Mouse (Mus musculus): ENCODE measurements around the gene Eogt. TPM values are rescaled to one million over a fixed set of nuclear protein-coding genes. Genes with fewer than 3 reads are reported as not detected.

Eogt gene
- 13.2 and 13.5 TPM in 2 replicates for polyA plus RNA-seq (2015; fragmentation: Nextera tagmentation; extraction: Ambion mirVana)

DNA sequence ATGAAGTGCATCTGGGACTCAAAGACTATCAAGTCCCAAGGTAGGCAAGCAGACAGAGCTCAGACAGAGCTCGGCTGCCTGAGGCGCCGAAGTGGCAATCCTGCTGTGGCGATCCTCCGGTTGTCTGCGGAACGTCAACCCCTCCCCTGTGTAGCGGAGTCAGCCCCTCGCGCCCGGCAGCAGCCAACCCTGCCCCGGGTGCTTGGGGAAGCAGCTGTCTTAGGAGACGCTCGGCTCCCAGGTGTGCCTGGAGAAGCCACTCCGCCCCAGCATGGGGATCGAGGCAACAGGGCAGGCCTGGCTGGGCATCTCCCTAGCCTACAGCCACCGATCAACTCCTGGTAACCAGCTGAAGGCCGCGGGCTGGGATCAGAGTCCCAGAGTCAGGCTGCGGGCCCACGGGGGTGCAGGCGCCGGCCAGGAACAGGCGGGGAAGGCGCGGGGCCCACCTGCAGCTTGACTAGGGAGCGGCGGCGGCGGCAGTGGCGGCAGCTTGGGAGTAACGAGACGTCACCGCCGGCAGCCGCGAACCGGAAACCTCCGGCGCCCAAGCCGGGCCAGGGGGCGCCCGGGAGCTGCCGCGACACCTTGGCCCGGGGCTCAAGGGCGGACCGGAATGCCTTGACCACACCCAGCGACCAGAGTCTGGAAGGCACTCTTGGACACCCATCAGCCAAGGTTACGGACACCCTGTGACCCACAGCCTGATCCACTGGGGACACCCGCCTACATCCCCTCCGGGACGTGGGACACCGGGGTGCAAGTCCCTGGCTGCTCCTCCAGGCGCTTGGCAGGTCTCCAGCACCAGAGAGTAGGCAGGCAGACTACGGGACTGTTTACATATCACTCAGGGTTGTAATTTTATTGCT is at the start of gene Eogt:
Eogt (minus strand) TSS at position 800 of the 869 bp plus-strand sequence.
- no peaks in the 10 kb centered on the region for H3K36me3 ChIP-seq (replicated peaks)
- no peaks in the 10 kb centered on the region for H3K27me3 ChIP-seq (replicated peaks)
- peak within 1 kb of the TSS; percentile 78 for H3K27ac ChIP-seq
- peak; percentile 83 for ATAC-seq (replicated peaks)
- peak within 1 kb of the TSS; percentile 95 for H3K4me2 ChIP-seq
- H3K9ac ChIP-seq, result peak within 1 kb of the TSS; percentile 78
- H3K4me3 ChIP-seq, result peak within 1 kb of the TSS; percentile 59
- H3K9me3 ChIP-seq, result no peaks in the 10 kb centered on the region
- H3K4me1 ChIP-seq, result peaks cover 21% of the 10 kb centered on the region
- under 1% methylated on average over 47 of the region's 56 CpGs for WGBS

DNA sequence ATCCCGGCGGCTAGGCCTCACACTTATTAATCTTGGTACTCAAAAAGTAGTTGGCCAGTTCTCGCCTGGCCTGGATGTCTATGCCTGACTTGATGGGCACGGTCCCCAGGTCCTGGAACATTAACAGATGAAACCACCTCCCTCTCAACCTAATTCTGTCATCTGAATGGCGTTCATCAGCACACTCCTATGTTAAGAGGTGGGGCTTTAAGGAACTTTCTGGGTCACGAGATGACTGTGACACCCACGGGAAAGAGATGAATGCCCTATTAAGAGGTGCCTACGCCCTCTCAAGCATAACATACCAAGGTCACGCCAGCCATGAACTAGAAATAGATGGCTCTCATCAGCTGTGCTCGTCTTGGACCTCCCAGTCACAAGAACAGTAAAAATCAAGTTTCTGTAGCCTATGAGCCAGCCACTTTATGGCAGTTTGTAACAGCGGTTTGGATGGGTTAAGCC is 30.4 kb upstream of the Eogt start:
- Histone ChIP-seq H3K4me1 (peaks cover 17% of the 10 kb centered on the region), H3K27me3 (replicated peaks) (no peaks in the 10 kb centered on the region), H3K4me3 (peak overlapping the region; percentile 91), H3K9me3 (no peaks in the 10 kb centered on the region), H3K27ac (peak overlapping the region; percentile 88), H3K9ac (peak overlapping the region; percentile 90), H3K36me3 (replicated peaks) (peaks cover 3% of the 10 kb centered on the region; the same call in 1 of the 2 replicates), H3K4me2 (peak overlapping the region; percentile 75)
- WGBS, result 11% methylated on average over 11 of the region's 11 CpGs
- ATAC-seq (replicated peaks), result peak; percentile 75

DNA sequence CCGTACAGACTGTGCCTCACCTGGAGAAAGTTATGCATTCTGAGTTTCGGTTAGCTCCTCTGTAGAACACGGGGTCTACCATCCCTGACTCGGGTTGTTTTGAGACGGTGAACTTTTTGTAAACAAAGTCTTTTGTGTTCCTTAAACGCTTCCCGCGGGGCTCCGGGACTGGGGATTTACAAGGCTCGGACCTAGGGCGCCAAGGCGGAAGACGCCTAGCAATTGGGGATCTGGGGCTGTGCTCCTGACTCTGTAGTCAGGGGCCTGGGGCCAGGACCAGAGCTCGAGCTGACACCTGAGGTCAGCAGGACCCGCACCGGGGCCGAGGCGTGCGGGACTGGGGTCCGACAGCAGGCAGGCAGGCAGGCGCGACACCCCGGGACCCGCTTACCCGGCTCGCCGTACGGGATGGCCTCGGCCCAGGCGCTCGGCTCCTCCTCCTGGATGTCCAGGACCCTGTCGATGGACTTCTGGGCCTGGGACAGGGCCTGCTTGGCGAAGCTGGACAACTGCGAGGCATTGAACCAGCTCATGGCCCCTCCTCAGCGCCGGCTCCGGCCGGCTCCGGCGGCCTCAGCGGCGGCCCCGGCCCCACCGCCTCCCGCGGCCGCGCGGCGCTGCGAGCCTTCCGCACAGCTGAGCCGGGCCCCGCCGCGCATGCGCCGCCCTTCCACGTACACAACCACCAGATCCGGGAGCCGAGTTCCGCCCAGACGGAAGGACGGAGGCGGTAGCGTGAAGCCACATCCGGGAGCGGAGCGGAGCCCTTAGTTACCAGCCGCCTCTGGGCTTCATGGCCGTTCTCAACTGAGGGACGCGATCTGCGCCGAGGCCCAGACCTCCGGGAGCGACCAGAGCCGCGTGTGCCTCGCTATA is 29.7 kb upstream of the Eogt start, which contains the start of gene Tmf1:
Tmf1 (minus strand) TSS at position 632 of the 876 bp plus-strand sequence.
- Histone ChIP-seq H3K36me3 (replicated peaks) (no peaks in the 10 kb centered on the region), H3K4me1 (peaks cover 17% of the 10 kb centered on the region), H3K27ac (peak within 1 kb of the TSS; percentile 88), H3K4me3 (peak within 1 kb of the TSS; percentile 91), H3K4me2 (peak within 1 kb of the TSS; percentile 75), H3K9ac (peak within 1 kb of the TSS; percentile 90), H3K9me3 (no peaks in the 10 kb centered on the region), H3K27me3 (replicated peaks) (no peaks in the 10 kb centered on the region)
- ATAC-seq (replicated peaks), result peak; percentile 98
- under 1% methylated on average over 80 of the region's 80 CpGs for WGBS

DNA sequence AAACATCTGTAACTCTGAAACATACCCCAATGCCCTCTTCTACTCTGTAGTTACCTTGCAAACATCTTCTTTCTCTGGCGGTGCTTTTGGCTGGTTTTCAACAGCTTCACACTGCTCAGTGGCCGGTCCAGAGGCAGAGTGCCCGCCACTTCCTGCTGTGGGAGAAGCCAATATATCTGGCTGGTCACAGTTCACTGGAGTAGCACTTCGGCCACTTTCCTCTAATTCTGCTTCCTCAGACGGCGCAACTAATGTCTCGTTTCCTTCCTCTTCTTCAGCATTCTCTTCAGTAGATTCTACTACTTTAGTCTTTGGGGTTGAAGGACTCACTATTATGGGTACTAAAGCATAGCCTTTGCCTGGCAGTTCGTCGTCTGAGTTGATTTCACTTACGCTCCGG is 26.7 kb upstream of the Eogt start:
- Histone ChIP-seq H3K27me3 (replicated peaks) (no peaks in the 10 kb centered on the region), H3K9me3 (no peaks in the 10 kb centered on the region), H3K4me1 (peaks cover 17% of the 10 kb centered on the region), H3K4me3 (no peak overlapping the region), H3K27ac (no peak overlapping the region), H3K9ac (no peak overlapping the region), H3K36me3 (replicated peaks) (peaks cover 18% of the 10 kb centered on the region), H3K4me2 (no peak overlapping the region)
- WGBS, result 83% methylated on average over 11 of the region's 11 CpGs
- ATAC-seq (replicated peaks), result no peak

DNA sequence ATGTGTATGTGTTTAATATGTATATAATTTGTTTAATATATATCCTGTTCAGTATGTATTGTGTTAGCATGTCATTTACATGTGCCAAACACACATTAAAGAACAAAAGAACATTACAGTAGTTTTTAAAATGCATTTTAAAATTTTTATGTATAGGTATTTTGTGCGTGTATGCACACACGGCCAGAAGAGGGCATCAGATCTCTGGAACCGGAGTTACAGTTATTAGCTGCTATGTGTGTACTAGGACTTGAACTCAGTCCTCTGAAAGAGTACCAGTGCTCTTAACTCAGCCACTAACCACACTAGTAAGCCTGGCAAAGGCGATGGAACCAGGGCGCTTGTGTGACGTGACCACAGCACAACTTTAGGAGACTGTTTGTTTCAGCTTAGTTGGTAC is 1.2 kb upstream of the Eogt start:
- Histone ChIP-seq H3K9me3 (no peaks in the 10 kb centered on the region), H3K27ac (no peak overlapping the region), H3K4me3 (no peak overlapping the region), H3K4me2 (no peak overlapping the region), H3K9ac (no peak overlapping the region), H3K36me3 (replicated peaks) (no peaks in the 10 kb centered on the region), H3K4me1 (peaks cover 21% of the 10 kb centered on the region), H3K27me3 (replicated peaks) (no peaks in the 10 kb centered on the region)
- no peak for ATAC-seq (replicated peaks)
- WGBS, result 83% methylated on average over 6 of the region's 6 CpGs

DNA sequence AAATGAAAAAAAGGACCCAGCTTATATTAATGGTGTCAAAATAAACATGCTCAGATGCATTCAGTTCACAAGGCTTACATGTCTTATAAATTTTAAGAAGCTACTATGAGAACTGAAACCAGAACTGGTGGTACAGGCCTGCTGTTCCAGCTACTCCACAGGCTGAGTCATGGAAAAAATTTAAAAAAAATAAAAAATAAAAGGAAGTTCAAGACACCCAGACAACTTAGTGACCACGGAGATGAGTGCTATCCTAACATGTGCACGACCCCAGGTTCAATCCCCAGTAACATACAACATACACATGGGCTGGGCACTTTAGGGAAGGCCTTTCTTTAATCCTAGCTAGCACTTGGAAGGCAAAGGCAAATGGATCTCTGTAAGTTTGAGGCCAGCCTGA is 739 bp upstream of the Eogt start:
- no peak for ATAC-seq (replicated peaks)
- Histone ChIP-seq H3K4me1 (peaks cover 21% of the 10 kb centered on the region), H3K27me3 (replicated peaks) (no peaks in the 10 kb centered on the region), H3K36me3 (replicated peaks) (no peaks in the 10 kb centered on the region), H3K4me2 (no peak overlapping the region), H3K9me3 (no peaks in the 10 kb centered on the region), H3K27ac (no peak overlapping the region), H3K9ac (no peak overlapping the region), H3K4me3 (no peak overlapping the region)
- 90% methylated on average over 2 of the region's 2 CpGs for WGBS

DNA sequence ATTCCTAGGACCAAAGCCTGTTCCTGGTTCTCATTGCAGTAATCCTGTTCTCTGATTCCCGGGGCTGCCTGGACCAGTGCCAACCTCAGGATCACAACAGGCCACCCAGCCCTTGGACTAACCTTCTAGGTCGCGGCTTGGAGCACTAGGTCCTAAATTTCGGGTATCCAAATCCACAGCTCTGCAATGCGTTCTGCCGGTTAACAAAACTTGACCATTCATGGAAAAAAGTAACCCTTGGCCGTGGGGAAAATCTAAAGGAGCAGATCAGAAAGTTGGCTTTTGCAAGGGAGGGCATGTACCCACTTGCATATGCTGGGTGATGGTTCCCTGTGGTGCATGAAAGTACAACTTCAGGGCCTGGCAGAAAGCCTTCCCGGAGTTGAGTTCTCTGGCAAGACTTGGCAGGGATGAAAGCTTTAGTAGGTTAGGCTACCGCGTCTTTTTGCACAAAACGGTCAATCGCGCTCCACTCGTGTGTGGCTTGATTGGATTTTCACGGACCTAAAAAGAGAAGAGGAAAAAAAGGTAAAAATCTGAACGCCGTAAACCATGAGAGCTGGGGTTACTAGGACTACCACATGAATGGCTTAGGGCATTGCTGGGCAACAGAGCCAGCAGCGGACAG is 1.1 kb downstream of the Eogt start:
- peak overlapping the region; percentile 78 for H3K27ac ChIP-seq
- no peaks in the 10 kb centered on the region for H3K36me3 ChIP-seq (replicated peaks)
- peak overlapping the region; percentile 95 for H3K4me2 ChIP-seq
- no peaks in the 10 kb centered on the region for H3K9me3 ChIP-seq
- peak overlapping the region; percentile 59 for H3K4me3 ChIP-seq
- peak overlapping the region; percentile 78 for H3K9ac ChIP-seq
- peaks cover 21% of the 10 kb centered on the region for H3K4me1 ChIP-seq
- H3K27me3 ChIP-seq (replicated peaks), result no peaks in the 10 kb centered on the region
- ATAC-seq (replicated peaks), result peak; percentile 70
- WGBS, result 14% methylated on average over 18 of the region's 18 CpGs

DNA sequence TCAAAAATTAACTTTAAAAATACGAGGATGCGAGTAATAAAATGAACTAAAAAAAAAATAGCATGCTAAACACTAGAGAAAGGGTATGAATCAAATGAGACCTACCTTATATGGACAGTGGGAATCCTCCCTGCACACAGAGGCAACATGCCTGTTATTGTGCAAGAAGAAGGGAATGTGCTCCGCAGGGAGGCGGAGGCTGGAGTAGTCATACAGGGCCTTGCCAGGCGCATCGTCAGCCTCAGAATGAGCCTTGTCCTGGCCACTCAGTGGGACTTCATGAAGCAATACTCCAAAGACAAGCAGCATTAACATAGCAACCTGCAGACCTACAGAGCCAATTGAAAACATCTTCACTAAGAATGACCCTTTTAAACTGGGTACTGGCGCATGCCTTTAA is 3.8 kb downstream of the Eogt start:
- H3K36me3 ChIP-seq (replicated peaks), result no peaks in the 10 kb centered on the region
- ATAC-seq (replicated peaks), result no peak
- H3K27ac ChIP-seq, result no peak overlapping the region
- no peak overlapping the region for H3K9ac ChIP-seq
- H3K9me3 ChIP-seq, result no peaks in the 10 kb centered on the region
- 87% methylated on average over 7 of the region's 7 CpGs for WGBS
- H3K4me1 ChIP-seq, result peaks cover 21% of the 10 kb centered on the region
- no peak overlapping the region for H3K4me2 ChIP-seq
- no peak overlapping the region for H3K4me3 ChIP-seq
- no peaks in the 10 kb centered on the region for H3K27me3 ChIP-seq (replicated peaks)

DNA sequence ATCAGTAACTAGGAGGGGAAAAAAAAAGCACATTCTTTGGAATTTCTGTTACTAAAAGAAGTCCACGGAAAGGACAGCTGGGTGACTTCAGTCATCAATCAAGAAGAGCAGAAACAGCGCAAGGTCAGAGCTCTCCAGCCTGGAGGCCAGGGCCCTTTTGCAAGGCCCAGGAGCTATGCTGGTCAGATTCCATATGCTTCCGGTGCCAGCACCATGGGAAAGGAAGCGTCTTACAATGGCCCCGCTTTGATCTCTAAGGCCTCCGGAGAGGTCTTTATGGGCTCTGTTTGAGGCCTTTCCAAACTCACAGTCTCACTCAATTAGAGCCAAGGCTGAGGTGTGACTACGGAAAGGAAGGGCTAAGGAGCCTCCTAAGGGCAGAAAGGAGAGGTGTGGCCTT is 4.6 kb downstream of the Eogt start:
- no peak overlapping the region for H3K4me3 ChIP-seq
- 52% methylated on average over 7 of the region's 7 CpGs for WGBS
- H3K9ac ChIP-seq, result no peak overlapping the region
- no peaks in the 10 kb centered on the region for H3K27me3 ChIP-seq (replicated peaks)
- ATAC-seq (replicated peaks), result no peak
- no peaks in the 10 kb centered on the region for H3K9me3 ChIP-seq
- peaks cover 20% of the 10 kb centered on the region for H3K4me1 ChIP-seq
- no peaks in the 10 kb centered on the region for H3K36me3 ChIP-seq (replicated peaks)
- no peak overlapping the region for H3K27ac ChIP-seq
- H3K4me2 ChIP-seq, result no peak overlapping the region

DNA sequence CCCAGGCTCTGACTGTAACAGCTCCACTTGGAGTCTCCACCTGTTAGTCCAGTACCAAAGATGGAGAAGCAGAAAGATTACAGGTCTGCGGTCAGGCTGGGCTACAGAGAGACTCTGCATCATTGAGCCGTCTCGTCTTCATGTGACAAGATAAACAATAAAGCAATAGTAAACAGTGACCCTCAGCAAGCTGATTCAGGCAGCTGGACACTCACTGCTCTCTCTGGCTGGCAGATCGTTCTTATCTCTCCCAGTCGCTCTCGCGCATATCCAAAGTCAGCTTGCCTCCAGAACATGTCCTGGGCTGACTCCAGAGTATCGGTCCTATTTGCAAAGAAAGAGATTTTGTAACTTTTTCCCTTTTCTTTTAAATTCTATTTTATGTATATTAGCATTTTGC is 6.4 kb downstream of the Eogt start:
- Histone ChIP-seq H3K9me3 (no peaks in the 10 kb centered on the region), H3K27ac (no peak overlapping the region), H3K4me3 (no peak overlapping the region), H3K4me2 (no peak overlapping the region), H3K27me3 (replicated peaks) (no peaks in the 10 kb centered on the region), H3K4me1 (peaks cover 5% of the 10 kb centered on the region), H3K36me3 (replicated peaks) (no peaks in the 10 kb centered on the region), H3K9ac (no peak overlapping the region)
- 89% methylated on average over 8 of the region's 8 CpGs for WGBS
- no peak for ATAC-seq (replicated peaks)

DNA sequence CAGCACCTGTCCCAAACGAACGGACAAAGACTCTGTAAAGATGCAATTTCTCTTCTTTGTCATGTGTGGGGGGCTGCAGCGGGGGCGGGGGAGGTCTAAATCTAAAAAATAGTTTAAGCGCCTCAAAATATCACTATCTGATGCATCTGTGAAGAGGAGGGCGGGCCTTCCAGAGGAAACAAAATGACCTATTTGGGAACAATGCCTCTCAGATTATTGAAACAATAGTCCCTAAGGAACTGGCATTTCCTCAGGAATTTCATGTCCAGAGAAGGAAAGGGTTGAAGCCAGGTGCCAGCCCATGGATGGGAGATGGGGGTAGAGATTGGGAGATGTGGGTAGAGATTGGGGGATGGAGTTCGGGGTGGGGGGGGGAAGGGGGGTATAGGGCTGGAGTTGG is 7.2 kb downstream of the Eogt start:
- WGBS, result 83% methylated on average over 7 of the region's 7 CpGs
- H3K27ac ChIP-seq, result no peak overlapping the region
- H3K4me1 ChIP-seq, result no peaks in the 10 kb centered on the region
- H3K9me3 ChIP-seq, result no peaks in the 10 kb centered on the region
- H3K9ac ChIP-seq, result no peak overlapping the region
- no peak for ATAC-seq (replicated peaks)
- H3K4me2 ChIP-seq, result no peak overlapping the region
- no peak overlapping the region for H3K4me3 ChIP-seq
- no peaks in the 10 kb centered on the region for H3K36me3 ChIP-seq (replicated peaks)
- no peaks in the 10 kb centered on the region for H3K27me3 ChIP-seq (replicated peaks)
